Mouse (Mus musculus) spleen, postnatal 36 days (tissue): Measurements from ENCODE around the gene Tubg1.
"Not testable (repeated sequence)": the region's sequence is repeated elsewhere in the genome, so short reads cannot be mapped to it uniquely, and the experiment has no call there.

Experiments used
- DNase-seq, 2 experiments: peaks; one replicate each; pipeline ENCODE4 v3.0.0; 2022; ENCODE audit warnings: low spot score in 2 of 2, mixed read lengths in 1 of 2

Tubg1 gene

GRCm38 (mm10) chr11:101098231-101098630, 21.5 kb upstream of the Tubg1 start:
- DNase-seq, result no peak

GRCm38 (mm10) chr11:101103011-101103410, 16.7 kb upstream of the Tubg1 start:
- DNase-seq, result no peak

GRCm38 (mm10) chr11:101109351-101109750, 10.4 kb upstream of the Tubg1 start:
- no peak for DNase-seq

- no peak for DNase-seq
Observed at GRCm38 (mm10) chr11:101110708-101111107, 9.0 kb upstream of the Tubg1 start.

GRCm38 (mm10) chr11:101111178-101111577, 8.6 kb upstream of the Tubg1 start:
- no peak for DNase-seq

GRCm38 (mm10) chr11:101112186-101112585, 7.6 kb upstream of the Tubg1 start:
- no peak for DNase-seq

GRCm38 (mm10) chr11:101115564-101115963, 4.2 kb upstream of the Tubg1 start:
- DNase-seq, result peak; percentile 70 to 78

GRCm38 (mm10) chr11:101118105-101118504, 1.6 kb upstream of the Tubg1 start:
- no peak for DNase-seq

- peak in 1 of 2 experiments; percentile 30 for DNase-seq
Observed at GRCm38 (mm10) chr11:101119131-101119760, 492 bp upstream of the Tubg1 start.

GRCm38 (mm10) chr11:101120545-101121188, 929 bp downstream of the Tubg1 start:
- DNase-seq, result no peak

- DNase-seq, result not testable (repeated sequence)
Observed at GRCm38 (mm10) chr11:101124494-101124893, 4.8 kb downstream of the Tubg1 start.

- not testable (repeated sequence) for DNase-seq
Observed at GRCm38 (mm10) chr11:101125008-101125407, 5.3 kb downstream of the Tubg1 start.

- no peak for DNase-seq
Observed at GRCm38 (mm10) chr11:101127075-101127474, 7.3 kb downstream of the Tubg1 start.

- no peak for DNase-seq
Observed at GRCm38 (mm10) chr11:101128996-101129577, 9.3 kb downstream of the Tubg1 start.

- DNase-seq, result no peak
Observed at GRCm38 (mm10) chr11:101130056-101130756, 10.5 kb downstream of the Tubg1 start.

- no peak for DNase-seq
Observed at GRCm38 (mm10) chr11:101131187-101131586, 11.4 kb downstream of the Tubg1 start.

- DNase-seq, result no peak
Observed at GRCm38 (mm10) chr11:101131701-101132100, 12.0 kb downstream of the Tubg1 start.

- DNase-seq, result no peak
Observed at GRCm38 (mm10) chr11:101133037-101133436, 13.3 kb downstream of the Tubg1 start.

- no peak for DNase-seq
Observed at GRCm38 (mm10) chr11:101134217-101134865, 14.6 kb downstream of the Tubg1 start.

- no peak for DNase-seq
Observed at GRCm38 (mm10) chr11:101137000-101137399, 17.3 kb downstream of the Tubg1 start.

GRCm38 (mm10) chr11:101138536-101139181, 18.9 kb downstream of the Tubg1 start:
- no peak for DNase-seq
